Mouse (Mus musculus) E14TG2a.4 (cell line): ENCODE measurements around the gene Acap3.

ENCODE experiments used
- CTCF ChIP-seq: conservative IDR thresholded peaks from 2 replicates; pipeline ENCODE4 v1.5.1; 2014; ENCODE audit warnings: low read length
- POU5F1 ChIP-seq: IDR thresholded peaks from 2 replicates; pipeline ENCODE4 v1.6.1; 2014; ENCODE audit warnings: low read length, borderline replicate concordance

GRCm38 (mm10) chr4:155848434-155849095, 43.1 kb upstream of the Acap3 start:
- no peak for TF ChIP-seq CTCF
- TF ChIP-seq POU5F1, result no peak
